Mouse (Mus musculus) spleen, adult 2 months (tissue): Measurements from ENCODE around the gene Gnaq.

Source experiments
- CTCF ChIP-seq: fragments of 200-500 bp; IDR thresholded peaks from 2 replicates; pipeline ENCODE4 v1.5.1; 2011; ENCODE audit warnings: mild to moderate bottlenecking, inconsistent platforms; ENCODE audit not compliant: insufficient read depth, insufficient read length, insufficient replicate concordance; ENCODE audit errors: extremely low read depth
- POLR2A ChIP-seq: fragments of 200-500 bp; IDR thresholded peaks from 2 replicates; pipeline ENCODE4 v1.6.1; 2011; ENCODE audit warnings: low read depth, low read length, inconsistent platforms

GRCm38 (mm10) chr19:16141857-16142256, 9.2 kb downstream of the Gnaq start:
- TF ChIP-seq POLR2A (no peak), CTCF (no peak)
